Mouse (Mus musculus): ENCODE results near the gene Elmo3. TPM values are rescaled to one million over a fixed set of nuclear protein-coding genes. Genes with fewer than 3 reads are reported as not detected.

Elmo3 gene
- polyA plus RNA-seq, 1 experiment from 2014 or later = 18.9 TPM

DNA sequence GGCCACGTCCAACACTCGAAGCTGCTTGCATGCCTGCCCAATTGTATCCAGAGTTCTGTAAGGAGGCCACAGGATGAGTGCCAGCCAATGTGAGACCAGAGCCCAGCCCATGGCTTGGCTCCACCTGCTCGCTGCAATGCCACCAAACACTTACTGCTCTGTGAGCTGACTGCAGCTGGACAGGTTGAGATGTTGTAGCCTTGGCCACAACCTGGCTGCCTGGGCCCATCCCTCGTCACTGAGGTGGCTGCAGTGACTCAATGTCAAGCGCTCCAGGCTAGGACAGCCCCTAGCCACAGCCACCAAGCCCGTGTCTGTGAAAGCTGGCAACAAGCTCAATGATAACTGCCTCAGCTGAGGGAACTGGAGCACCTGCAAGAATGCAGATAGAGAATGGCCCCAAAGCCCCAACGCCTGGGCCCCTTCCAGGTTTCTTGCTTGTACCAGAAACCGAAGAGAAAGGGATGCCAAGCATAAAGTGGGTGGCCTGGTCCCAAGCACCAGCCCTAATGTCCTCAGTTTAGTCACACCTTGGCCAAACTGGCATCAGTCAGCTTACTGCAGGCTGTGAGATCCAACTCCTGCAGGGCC, 7.6 kb downstream of the Elmo3 start:
- Histone ChIP-seq H3K4me3 (replicated peaks; ENCODE audit: low read length) (no peak overlapping the region), H3K4me1 (ENCODE audit: control insufficient read depth, insufficient read depth, low read length) (no peaks in the 10 kb centered on the region), H3K27me3 (ENCODE audit: control insufficient read depth, insufficient read depth, low read length) (no peaks in the 10 kb centered on the region), H3K9ac (ENCODE audit: low read length) (no peak overlapping the region), H3K9me3 (replicated peaks; ENCODE audit: control insufficient read depth, low read length) (no peaks in the 10 kb centered on the region), H3K27ac (ENCODE audit: low read length) (no peak overlapping the region), H3K36me3 (ENCODE audit: control insufficient read depth, insufficient read depth, low read length) (peaks cover 6% of the 10 kb centered on the region; the same call in 1 of the 2 replicates), H3K4me2 (ENCODE audit: low read depth, low read length) (no peak overlapping the region)
- no peak; the same call in 1 of the 2 replicates for ATAC-seq (ENCODE audit: insufficient read depth, low FRiP score)
- 84% methylated on average over 8 of the region's 8 CpGs for WGBS

DNA sequence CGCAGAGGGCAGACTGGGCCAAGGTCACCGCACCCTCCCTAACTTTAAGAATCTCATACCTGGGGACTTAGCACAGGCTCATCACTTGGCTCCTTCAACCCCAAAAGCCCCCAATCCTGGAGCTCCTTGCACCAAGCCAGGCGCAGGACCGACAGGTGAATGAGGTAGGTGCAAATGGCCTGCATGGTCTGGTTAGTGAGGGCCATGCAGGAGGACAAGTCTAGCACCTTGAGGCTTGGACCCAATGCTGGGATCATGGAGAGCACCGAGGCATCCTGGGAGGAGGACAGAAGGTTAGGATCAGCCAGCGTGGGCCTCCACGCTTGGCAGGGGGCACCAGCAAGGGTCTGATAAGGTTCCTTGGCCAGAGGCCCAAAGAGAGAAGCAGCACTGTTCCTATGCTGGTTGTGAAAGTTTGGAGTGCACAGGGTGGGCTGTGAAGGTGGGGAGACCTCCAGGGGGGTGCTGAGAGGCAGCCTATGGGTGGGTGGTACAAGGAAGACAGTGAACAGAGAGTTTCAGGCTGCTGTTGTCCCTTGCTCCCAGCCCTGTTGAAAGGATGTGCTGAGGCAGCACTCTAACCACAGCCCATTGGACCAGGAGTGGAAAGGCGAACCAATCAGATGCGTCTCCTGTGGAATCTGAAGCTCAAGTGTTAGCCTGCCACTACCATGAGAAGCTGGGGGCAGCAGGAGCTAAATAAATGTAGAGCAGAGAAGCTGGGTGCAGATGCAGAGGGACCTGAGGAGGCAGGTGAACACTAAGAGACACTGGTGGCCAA, 8.4 kb downstream of the Elmo3 start:
- Histone ChIP-seq H3K27ac (ENCODE audit: low read length) (no peak overlapping the region), H3K36me3 (ENCODE audit: control insufficient read depth, insufficient read depth, low read length) (peaks cover 5% of the 10 kb centered on the region; the same call in 1 of the 2 replicates), H3K4me1 (ENCODE audit: control insufficient read depth, insufficient read depth, low read length) (no peaks in the 10 kb centered on the region), H3K27me3 (ENCODE audit: control insufficient read depth, insufficient read depth, low read length) (no peaks in the 10 kb centered on the region), H3K9me3 (replicated peaks; ENCODE audit: control insufficient read depth, low read length) (no peaks in the 10 kb centered on the region), H3K4me3 (replicated peaks; ENCODE audit: low read length) (no peak overlapping the region), H3K9ac (ENCODE audit: low read length) (no peak overlapping the region), H3K4me2 (ENCODE audit: low read depth, low read length) (no peak overlapping the region)
- no peak for ATAC-seq (ENCODE audit: insufficient read depth, low FRiP score)
- 76% methylated on average over 9 of the region's 9 CpGs for WGBS

DNA sequence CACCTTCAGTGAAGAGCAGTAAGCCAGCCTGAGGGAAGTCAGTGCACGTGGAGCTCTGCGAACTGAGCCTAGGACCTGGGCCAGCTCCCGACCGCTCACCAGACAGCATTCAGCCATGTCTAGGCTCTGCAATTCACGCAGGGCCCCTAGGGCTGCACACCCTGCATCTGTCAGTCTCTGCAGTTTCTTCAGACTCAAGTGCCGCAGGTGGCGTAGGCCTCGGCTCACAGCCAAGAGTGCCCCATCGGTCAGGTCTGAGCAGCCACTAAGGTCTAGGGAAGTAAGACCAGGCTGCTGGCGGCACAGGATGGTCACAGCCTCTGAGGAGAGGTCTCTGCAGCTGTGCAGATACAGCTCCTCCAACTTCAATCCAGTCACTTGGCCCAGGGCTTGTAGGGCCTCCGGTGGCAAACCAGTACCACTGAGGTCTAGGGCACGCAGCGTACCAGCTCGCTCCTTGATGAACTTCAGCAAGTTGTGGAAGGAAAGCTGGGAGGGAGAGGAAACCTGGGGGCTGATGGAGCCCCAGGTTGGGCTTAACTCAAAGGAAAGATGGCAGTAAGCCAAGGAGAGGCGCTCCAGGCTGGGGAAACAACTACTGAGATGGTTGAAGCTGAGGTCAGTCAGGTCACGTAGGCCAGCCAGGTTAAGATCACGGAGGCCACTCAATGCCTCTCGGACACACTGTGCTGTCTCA, 9.8 kb downstream of the Elmo3 start:
- ATAC-seq (ENCODE audit: insufficient read depth, low FRiP score) = no peak

DNA sequence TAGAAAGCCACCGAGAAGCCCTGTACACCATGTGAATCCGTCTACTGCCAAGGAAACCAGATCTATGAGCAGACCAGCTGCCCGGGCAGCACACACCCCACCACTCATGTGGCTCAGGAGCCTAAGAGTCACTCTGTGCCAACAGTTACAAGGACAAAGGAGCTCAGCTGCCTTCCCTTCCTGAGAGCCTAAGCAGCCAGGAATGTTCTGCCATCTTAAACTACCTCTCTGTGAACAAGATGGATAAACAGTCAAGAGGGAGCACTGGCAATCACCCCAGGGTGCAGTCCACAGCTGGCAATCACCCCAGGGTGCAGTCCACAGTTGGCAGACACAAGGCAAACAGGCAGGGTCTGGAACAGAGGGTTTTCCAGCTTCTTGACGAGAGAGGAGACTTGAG, 12.5 kb downstream of the Elmo3 start:
- ATAC-seq (ENCODE audit: insufficient read depth, low FRiP score) = no peak
- Histone ChIP-seq H3K9me3 (replicated peaks; ENCODE audit: control insufficient read depth, low read length) (no peaks in the 10 kb centered on the region), H3K9ac (ENCODE audit: low read length) (no peak overlapping the region), H3K27ac (ENCODE audit: low read length) (no peak overlapping the region), H3K27me3 (ENCODE audit: control insufficient read depth, insufficient read depth, low read length) (no peaks in the 10 kb centered on the region), H3K4me1 (ENCODE audit: control insufficient read depth, insufficient read depth, low read length) (no peaks in the 10 kb centered on the region), H3K36me3 (ENCODE audit: control insufficient read depth, insufficient read depth, low read length) (no peaks in the 10 kb centered on the region), H3K4me3 (replicated peaks; ENCODE audit: low read length) (no peak overlapping the region), H3K4me2 (ENCODE audit: low read depth, low read length) (no peak overlapping the region)
- 85% methylated on average over 4 of the region's 4 CpGs for WGBS

More for the DNA sequence above, 9.8 kb downstream of the Elmo3 start:
- no peaks in the 10 kb centered on the region for H3K27me3 ChIP-seq (ENCODE audit: control insufficient read depth, insufficient read depth, low read length)
- WGBS = 90% methylated on average over 18 of the region's 18 CpGs
- H3K9me3 ChIP-seq (replicated peaks; ENCODE audit: control insufficient read depth, low read length) = no peaks in the 10 kb centered on the region
- H3K4me3 ChIP-seq (replicated peaks; ENCODE audit: low read length) = no peak overlapping the region
- no peak overlapping the region for H3K9ac ChIP-seq (ENCODE audit: low read length)
- no peaks in the 10 kb centered on the region for H3K4me1 ChIP-seq (ENCODE audit: control insufficient read depth, insufficient read depth, low read length)
- H3K36me3 ChIP-seq (ENCODE audit: control insufficient read depth, insufficient read depth, low read length) = 0 out of 2 replicates have a peak, but pooled peaks cover 5% of the 10 kb centered on the region
- no peak overlapping the region for H3K4me2 ChIP-seq (ENCODE audit: low read depth, low read length)
- no peak overlapping the region for H3K27ac ChIP-seq (ENCODE audit: low read length)

DNA sequence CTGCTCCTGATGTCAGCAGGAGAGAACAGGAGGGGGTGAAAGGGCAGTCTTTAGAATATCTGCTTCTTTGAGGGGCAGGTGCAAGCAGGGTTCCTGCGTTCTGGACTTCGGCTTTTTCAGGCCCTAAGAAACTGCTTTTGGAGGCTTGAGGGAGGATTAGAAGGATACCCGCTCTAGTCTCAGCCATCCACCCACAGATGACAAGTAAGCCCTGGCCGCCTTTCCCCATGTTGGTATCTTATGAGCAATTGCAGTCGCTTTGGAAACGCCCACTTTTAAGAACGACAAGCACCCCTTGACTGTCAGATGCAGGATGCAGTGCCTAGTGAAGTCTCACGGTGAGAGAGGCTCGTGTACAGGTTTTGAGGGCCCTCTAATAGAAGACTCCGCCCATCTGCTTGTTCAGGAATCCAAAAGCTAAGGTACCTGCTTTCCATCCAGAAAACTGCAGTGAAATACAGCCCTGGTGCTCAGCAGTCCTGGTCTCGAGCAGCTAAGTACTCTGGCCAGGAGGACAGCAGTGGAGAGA, 13.3 kb downstream of the Elmo3 start:
- 82% methylated on average over 11 of the region's 11 CpGs for WGBS
- Histone ChIP-seq H3K4me1 (ENCODE audit: control insufficient read depth, insufficient read depth, low read length) (no peaks in the 10 kb centered on the region), H3K27me3 (ENCODE audit: control insufficient read depth, insufficient read depth, low read length) (no peaks in the 10 kb centered on the region), H3K4me2 (ENCODE audit: low read depth, low read length) (no peak overlapping the region), H3K9me3 (replicated peaks; ENCODE audit: control insufficient read depth, low read length) (no peaks in the 10 kb centered on the region), H3K4me3 (replicated peaks; ENCODE audit: low read length) (no peak overlapping the region), H3K9ac (ENCODE audit: low read length) (no peak overlapping the region), H3K27ac (ENCODE audit: low read length) (no peak overlapping the region), H3K36me3 (ENCODE audit: control insufficient read depth, insufficient read depth, low read length) (no peaks in the 10 kb centered on the region)
- ATAC-seq (ENCODE audit: insufficient read depth, low FRiP score) = no peak

DNA sequence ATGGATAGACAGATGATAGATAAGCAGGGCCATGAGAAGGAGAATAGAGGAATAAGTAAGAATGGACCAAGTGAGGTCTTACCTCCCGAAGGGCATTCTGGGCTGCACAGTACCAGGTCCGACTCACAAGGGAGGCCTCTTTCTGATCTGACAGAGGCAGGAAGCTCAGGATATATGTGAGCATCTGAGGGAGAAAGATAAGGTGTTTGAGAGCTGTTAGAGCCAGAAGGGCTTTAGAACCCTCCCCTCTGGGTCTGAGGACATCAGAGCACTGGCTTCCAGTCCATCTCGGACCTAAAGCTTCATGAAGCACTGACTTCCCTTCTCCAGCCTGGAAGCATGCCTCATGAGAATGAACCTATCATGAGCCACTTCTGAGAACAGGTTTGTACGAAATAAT, 17.8 kb downstream of the Elmo3 start:
- H3K36me3 ChIP-seq (ENCODE audit: control insufficient read depth, insufficient read depth, low read length) = 0 out of 2 replicates have a peak, but pooled peaks cover 4% of the 10 kb centered on the region
- WGBS = 78% methylated on average over 4 of the region's 4 CpGs
- H3K27me3 ChIP-seq (ENCODE audit: control insufficient read depth, insufficient read depth, low read length) = no peaks in the 10 kb centered on the region
- H3K4me3 ChIP-seq (replicated peaks; ENCODE audit: low read length) = no peak overlapping the region
- no peaks in the 10 kb centered on the region for H3K9me3 ChIP-seq (replicated peaks; ENCODE audit: control insufficient read depth, low read length)
- H3K27ac ChIP-seq (ENCODE audit: low read length) = no peak overlapping the region
- H3K9ac ChIP-seq (ENCODE audit: low read length) = no peak overlapping the region
- H3K4me2 ChIP-seq (ENCODE audit: low read depth, low read length) = no peak overlapping the region
- ATAC-seq (ENCODE audit: insufficient read depth, low FRiP score) = no peak
- H3K4me1 ChIP-seq (ENCODE audit: control insufficient read depth, insufficient read depth, low read length) = peaks cover 17% of the 10 kb centered on the region

DNA sequence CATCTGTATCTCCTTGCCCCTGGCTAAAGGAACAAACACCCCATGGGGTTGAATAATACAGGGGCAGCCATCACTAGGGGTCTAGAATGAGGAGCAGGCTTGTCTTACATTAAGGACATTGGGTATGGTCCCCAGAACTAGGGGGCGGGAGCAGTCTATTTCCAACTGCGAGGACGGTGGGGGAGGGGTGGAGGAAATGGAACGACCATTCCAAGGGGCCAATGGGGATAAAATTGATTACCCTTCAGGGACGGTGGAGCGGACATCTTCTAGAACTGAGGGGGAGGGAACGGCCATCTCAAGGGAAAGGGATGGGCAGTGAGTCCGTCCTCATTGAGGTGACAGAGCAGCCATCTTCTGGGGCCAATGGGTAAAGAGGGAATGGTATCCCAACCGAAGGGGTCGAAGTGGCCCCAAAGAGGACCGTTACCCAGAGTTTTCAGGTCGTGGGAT, 20.3 kb downstream of the Elmo3 start:
- peak; percentile 37; the same call in 1 of the 2 replicates for ATAC-seq (ENCODE audit: insufficient read depth, low FRiP score)
- peak overlapping the region; percentile 94 for H3K9ac ChIP-seq (ENCODE audit: low read length)
- under 1% methylated on average over 12 of the region's 12 CpGs for WGBS
- peaks cover 21% of the 10 kb centered on the region for H3K36me3 ChIP-seq (ENCODE audit: control insufficient read depth, insufficient read depth, low read length)
- no peaks in the 10 kb centered on the region for H3K9me3 ChIP-seq (replicated peaks; ENCODE audit: control insufficient read depth, low read length)
- no peaks in the 10 kb centered on the region for H3K27me3 ChIP-seq (ENCODE audit: control insufficient read depth, insufficient read depth, low read length)
- H3K4me2 ChIP-seq (ENCODE audit: low read depth, low read length) = peak overlapping the region; percentile 79
- H3K4me1 ChIP-seq (ENCODE audit: control insufficient read depth, insufficient read depth, low read length) = peaks cover 17% of the 10 kb centered on the region
- H3K27ac ChIP-seq (ENCODE audit: low read length) = peak overlapping the region; percentile 75; the same call in 1 of the 2 replicates
- H3K4me3 ChIP-seq (replicated peaks; ENCODE audit: low read length) = peak overlapping the region; percentile 92

DNA sequence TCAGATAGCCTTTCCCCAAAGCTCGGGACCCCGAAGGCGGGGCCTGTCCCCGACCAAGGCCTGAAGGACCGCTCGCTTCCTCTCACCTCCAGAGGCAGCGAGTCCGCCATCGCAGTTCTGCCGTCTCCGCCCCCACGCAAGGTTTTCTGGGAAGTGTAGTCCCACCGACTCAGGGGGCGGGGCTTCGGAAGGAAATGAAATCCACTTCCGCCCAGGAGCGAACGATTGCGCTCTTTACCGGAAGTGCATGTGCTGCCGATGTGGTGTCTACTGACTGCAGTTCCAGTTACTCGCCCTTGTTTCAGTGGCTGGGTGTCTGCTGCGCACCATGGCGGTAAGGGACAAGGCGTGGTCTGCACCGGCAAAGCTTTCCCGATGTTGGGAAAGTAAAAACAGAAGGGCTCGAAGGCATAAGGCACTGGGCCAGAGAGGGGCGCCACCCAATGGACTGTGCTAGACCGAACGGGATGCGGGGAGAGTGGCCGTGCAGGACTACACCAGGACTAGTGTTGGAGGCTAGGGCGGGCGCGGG, 20.8 kb downstream of the Elmo3 start, which contains the start of the genes Lrrc29 and Tmem208:
Gene Lrrc29, minus strand, starts transcription at position 138 of the 532 bp plus-strand sequence.
Gene Tmem208, plus strand, starts transcription at position 214 of the 532 bp plus-strand sequence.
- WGBS = under 1% methylated on average over 36 of the region's 36 CpGs
- ATAC-seq (ENCODE audit: insufficient read depth, low FRiP score) = peak; percentile 91
- H3K27me3 ChIP-seq (ENCODE audit: control insufficient read depth, insufficient read depth, low read length) = no peaks in the 10 kb centered on the region

More for the DNA sequence above, 20.8 kb downstream of the Elmo3 start, which contains the start of the genes Lrrc29 and Tmem208:
- Histone ChIP-seq H3K36me3 (ENCODE audit: control insufficient read depth, insufficient read depth, low read length) (peaks cover 26% of the 10 kb centered on the region), H3K4me2 (ENCODE audit: low read depth, low read length) (peak within 1 kb of the TSS; percentile 88), H3K4me1 (ENCODE audit: control insufficient read depth, insufficient read depth, low read length) (peaks cover 17% of the 10 kb centered on the region), H3K27ac (ENCODE audit: low read length) (peak within 1 kb of the TSS; percentile 92), H3K9me3 (replicated peaks; ENCODE audit: control insufficient read depth, low read length) (no peaks in the 10 kb centered on the region), H3K4me3 (replicated peaks; ENCODE audit: low read length) (peak within 1 kb of the TSS; percentile 92), H3K9ac (ENCODE audit: low read length) (peak within 1 kb of the TSS; percentile 94)

Data from stomach, embryonic 16.5 days (tissue).